Comparison of ENCODE assay signal across 8 mouse cellular contexts in the genomic region with DNA sequence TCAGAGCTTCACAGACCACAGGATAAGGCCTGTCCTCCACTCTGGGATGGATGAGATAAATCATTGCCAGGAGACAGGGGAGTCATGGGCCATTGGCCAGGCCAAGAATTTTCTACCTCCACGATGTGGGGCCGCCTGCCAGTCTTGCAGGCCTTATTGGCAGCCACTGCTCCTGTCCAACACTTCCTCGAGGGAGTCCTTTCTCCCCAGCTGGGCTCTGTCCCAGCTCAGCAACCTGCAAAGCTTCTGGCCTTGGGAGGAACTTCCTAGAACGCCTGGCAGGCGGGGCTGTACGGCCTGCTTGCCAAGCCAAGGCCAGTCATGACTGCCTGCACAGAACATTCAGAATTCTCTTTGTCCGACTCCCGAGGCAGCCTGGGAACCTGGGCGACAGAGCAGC. TPM values are rescaled to one million over a fixed set of nuclear protein-coding genes. Genes with fewer than 3 reads are reported as not detected.
DNase-seq lines count a peak whose midpoint lies in the region; ATAC-seq and TF ChIP-seq lines count a peak whose summit lies in the region.

No protein-coding gene starts in this region.

- no peaks in the 10 kb centered on the region for H3K27me3 ChIP-seq in hindbrain, embryonic 13.5 days

- no peaks in the 10 kb centered on the region for H3K36me3 ChIP-seq in hindbrain, embryonic 13.5 days

- H3K4me2 ChIP-seq in hindbrain, embryonic 13.5 days: no peak overlapping the region

- H3K4me3 ChIP-seq in gastrocnemius, adult 2 months: no peak overlapping the region
- no peak overlapping the region for H3K4me3 ChIP-seq in hindbrain, embryonic 13.5 days

- DNase-seq in NIH3T3 (ENCODE audit: low read depth): peak; percentile 77
- DNase-seq in adrenal gland, postnatal 36 days: peak; percentile 85 to 87
- DNase-seq in gastrocnemius, adult 2 months: peak; percentile 89
- DNase-seq in layer of hippocampus, postnatal 36 days: peak; percentile 59 to 71
- peak; percentile 80 for DNase-seq in ovary, postnatal 36 days (ENCODE audit: low spot score)
- no peak for DNase-seq in B cell, adult 2 months

- H3K27ac ChIP-seq in gastrocnemius, adult 2 months: peak overlapping the region; percentile 58
- peak overlapping the region; percentile 63 for H3K27ac ChIP-seq in hindbrain, embryonic 13.5 days

- no peaks in the 10 kb centered on the region for H3K9me3 ChIP-seq in hindbrain, embryonic 13.5 days

- WGBS in hindbrain, embryonic 13.5 days: 63% methylated on average over 9 of the region's 9 CpGs

- intact Hi-C loops in gastrocnemius, adult 2 months (cut with DNase I): loop anchor here (5.0 kb wide), 1 partner anchor 34 kb away; no protein-coding TSS in a partner anchor

- TF ChIP-seq CTCF in gastrocnemius, adult 2 months (IDR thresholded peaks at IDR 0.05): peak; percentile 37; the same call in 1 of the 2 replicates

- H3K4me1 ChIP-seq in hindbrain, embryonic 13.5 days (replicated peaks): peaks cover 78% of the 10 kb centered on the region

- ATAC-seq in hindbrain, embryonic 13.5 days (ENCODE audit: low FRiP score): no peak; the same call in 1 of the 2 replicates
- no peak for ATAC-seq in erythroblast, adult 5-6 weeks (replicated peaks; ENCODE audit: low FRiP score, poor library complexity, severe bottlenecking)

- H3K9ac ChIP-seq in hindbrain, embryonic 13.5 days: peak overlapping the region; percentile 54

RNA-seq across cellular contexts. Expression of gene Nav1, which starts 58.3 kb away (rescaled TPM):
- 10 to 100 TPM; 11.3 to 17.1 TPM for total RNA-seq in adrenal gland, postnatal 36 days (2021)
- 10 to 100 TPM in 1 of 2 experiments, 1 to 10 TPM in 1; 9.7 to 11.5 TPM for total RNA-seq in gastrocnemius, adult 2 months (2021)
- polyA plus RNA-seq in hindbrain, embryonic 13.5 days (2015; fragmentation: Nextera tagmentation; extraction: Ambion mirVana): 42.3 and 42.6 TPM in 2 replicates
- 10 to 100 TPM; 64.6 to 75.1 TPM for total RNA-seq in layer of hippocampus, postnatal 36 days (2021)
- 1.5 and 1.7 TPM in 2 replicates for total RNA-seq in erythroblast, adult 5-6 weeks (2015; ENCODE audit: low replicate concordance)
- total RNA-seq in erythroblast, adult 5-6 weeks (2017; ENCODE audit: low replicate concordance): 0.77 and 1.4 TPM in 2 replicates

Comparison
In these comparisons a context has a peak if more than half of its experiments do, and no peak if none do; other contexts are left out.
1. DNase-seq: peak in NIH3T3 (single experiment), adrenal gland, postnatal 36 days (2 of 2), gastrocnemius, adult 2 months (single experiment), layer of hippocampus, postnatal 36 days (2 of 2) and ovary, postnatal 36 days (single experiment); none in B cell, adult 2 months (0 of 2).